Mouse (Mus musculus) natural killer cell, adult 2 months (primary cell): Measurements from ENCODE around the gene Arvcf.

ENCODE experiments used
- DNase-seq, 2 experiments: peaks; one replicate each; pipeline ENCODE4 v3.0.0; 2022; ENCODE audit warnings: low spot score in 2 of 2

Arvcf gene

GRCm38 (mm10) chr16:18387704-18388582 is 40.0 kb downstream of the Arvcf start:
- no peak for DNase-seq

GRCm38 (mm10) chr16:18388583-18389435 is 40.8 kb downstream of the Arvcf start:
- DNase-seq = no peak

GRCm38 (mm10) chr16:18390399-18390798 is 42.4 kb downstream of the Arvcf start:
- no peak for DNase-seq

GRCm38 (mm10) chr16:18391127-18391526 is 43.1 kb downstream of the Arvcf start:
- no peak for DNase-seq

GRCm38 (mm10) chr16:18391728-18392127 is 43.7 kb downstream of the Arvcf start:
- no peak for DNase-seq

GRCm38 (mm10) chr16:18392469-18393426 is 44.8 kb downstream of the Arvcf start:
- DNase-seq = peak; percentile 61 to 73

GRCm38 (mm10) chr16:18393595-18393994 is 45.6 kb downstream of the Arvcf start:
- DNase-seq = no peak

GRCm38 (mm10) chr16:18394056-18394455 is 46.1 kb downstream of the Arvcf start:
- no peak for DNase-seq

- no peak for DNase-seq
Measured at GRCm38 (mm10) chr16:18394777-18395619, 47.0 kb downstream of the Arvcf start.

GRCm38 (mm10) chr16:18395620-18396036 is 47.6 kb downstream of the Arvcf start:
- no peak for DNase-seq

- no peak for DNase-seq
Measured at GRCm38 (mm10) chr16:18396201-18396600, 48.2 kb downstream of the Arvcf start.

GRCm38 (mm10) chr16:18396791-18397621 is 49.0 kb downstream of the Arvcf start:
- DNase-seq = no peak

GRCm38 (mm10) chr16:18400028-18400427 is 52.0 kb downstream of the Arvcf start:
- DNase-seq = no peak

GRCm38 (mm10) chr16:18400472-18401216 is 52.7 kb downstream of the Arvcf start:
- DNase-seq = no peak

GRCm38 (mm10) chr16:18403285-18403684 is 55.3 kb downstream of the Arvcf start:
- no peak for DNase-seq

GRCm38 (mm10) chr16:18405091-18405854 is 57.3 kb downstream of the Arvcf start:
- DNase-seq = no peak

GRCm38 (mm10) chr16:18405876-18406275 is 57.9 kb downstream of the Arvcf start:
- no peak for DNase-seq

- peak in 1 of 2 experiments; percentile 22 for DNase-seq
Measured at GRCm38 (mm10) chr16:18406293-18406692, 58.3 kb downstream of the Arvcf start.
